Mouse (Mus musculus): ENCODE measurements around the gene Ttll12. TPM values are rescaled to one million over a fixed set of nuclear protein-coding genes. Genes with fewer than 3 reads are reported as not detected.
A peak's percentile ranks its signal among the peaks of the same experiment; 100 is the strongest.

Ttll12 gene
- polyA plus RNA-seq, 1 experiment: 16.1 TPM

DNA sequence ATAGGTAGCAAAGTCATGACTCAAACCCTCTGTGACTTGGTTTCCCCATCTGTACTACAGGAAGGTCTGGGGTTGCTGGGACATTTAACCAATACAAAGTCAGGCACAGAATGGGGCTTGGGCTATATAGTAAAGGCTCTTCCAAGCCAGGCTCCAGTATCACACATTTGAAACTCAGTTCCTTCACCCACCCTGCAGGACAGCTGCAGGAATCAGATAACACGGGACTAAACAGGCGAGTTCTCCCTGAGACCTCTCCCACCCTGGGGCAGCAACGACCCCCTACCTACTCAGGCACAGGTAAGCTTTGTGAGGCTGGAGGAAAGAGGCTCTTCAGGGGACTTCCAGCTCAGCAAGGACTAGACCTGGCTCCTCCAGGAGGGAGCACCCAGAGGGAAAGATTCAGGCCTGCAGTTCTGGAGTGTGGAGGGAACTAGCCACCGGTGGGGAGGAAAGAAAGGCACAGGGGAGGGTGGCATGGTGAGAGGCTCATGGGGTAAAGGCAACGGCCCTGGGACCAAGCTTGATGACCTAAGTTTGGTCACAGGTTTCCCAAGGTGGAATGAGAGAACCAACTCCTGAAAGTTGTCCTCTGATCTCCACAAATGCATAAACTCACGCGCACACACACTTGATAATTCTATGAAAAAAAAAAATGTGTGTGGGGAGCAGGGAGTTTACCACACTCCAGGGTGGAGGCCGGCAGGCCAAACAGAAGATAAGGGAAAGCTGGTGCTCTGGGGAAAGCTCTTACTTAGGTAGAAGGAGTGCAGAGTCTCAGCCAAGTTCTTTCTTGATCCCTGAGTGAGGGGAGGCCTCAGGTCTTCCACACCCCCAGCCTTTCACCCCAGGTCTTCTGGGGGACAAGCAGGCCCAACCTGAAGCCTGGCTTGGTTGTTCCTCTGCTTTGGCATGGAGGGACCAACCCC, 2.4 kb downstream of the Ttll12 start:
- TF ChIP-seq CTCF (IDR thresholded peaks at IDR 0.05; ENCODE audit: borderline replicate concordance, insufficient read depth, low read depth, low read length) (no peak), POLR2A (IDR thresholded peaks at IDR 0.05; ENCODE audit: borderline replicate concordance, insufficient read depth, low read length) (no peak)

DNA sequence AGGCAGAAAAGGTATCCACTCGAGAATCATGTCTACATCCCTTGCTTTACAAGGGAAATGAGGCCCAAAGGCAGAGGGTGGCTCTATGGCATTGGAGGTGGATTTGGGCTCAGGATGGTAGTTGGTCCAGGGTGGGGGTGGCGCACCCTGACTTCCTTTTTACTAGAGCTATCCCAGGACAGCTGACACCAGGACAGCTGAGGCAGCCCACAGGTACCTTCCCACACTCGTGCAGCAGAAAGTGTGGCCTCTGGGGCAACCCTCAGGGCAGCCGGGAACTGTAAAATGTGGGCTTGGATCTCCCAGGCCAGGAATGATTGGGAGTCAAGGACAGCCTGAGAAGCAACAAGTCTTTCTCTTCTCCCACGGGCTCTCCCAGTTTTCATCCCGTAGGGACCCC, 3.2 kb downstream of the Ttll12 start:
- no peak overlapping the region for H3K27ac ChIP-seq (ENCODE audit: insufficient read depth, low read length)
- H3K4me3 ChIP-seq (replicated peaks; ENCODE audit: insufficient read depth, low read depth, low read length): no peak overlapping the region
- H3K4me1 ChIP-seq (ENCODE audit: control insufficient read depth, insufficient read depth, low read length): peaks cover 5% of the 10 kb centered on the region; the same call in 1 of the 2 replicates
- WGBS: 72% methylated on average over 6 of the region's 6 CpGs
- TF ChIP-seq CTCF (IDR thresholded peaks at IDR 0.05; ENCODE audit: borderline replicate concordance, insufficient read depth, low read depth, low read length) (no peak), POLR2A (IDR thresholded peaks at IDR 0.05; ENCODE audit: borderline replicate concordance, insufficient read depth, low read length) (no peak)
- DNase-seq: no peak
- H3K27me3 ChIP-seq (ENCODE audit: control insufficient read depth, insufficient read depth, low read length): no peaks in the 10 kb centered on the region

More for the DNA sequence above, 2.4 kb downstream of the Ttll12 start:
- Histone ChIP-seq H3K4me3 (replicated peaks; ENCODE audit: insufficient read depth, low read depth, low read length) (no peak overlapping the region), H3K27ac (ENCODE audit: insufficient read depth, low read length) (no peak overlapping the region), H3K27me3 (ENCODE audit: control insufficient read depth, insufficient read depth, low read length) (no peaks in the 10 kb centered on the region), H3K4me1 (ENCODE audit: control insufficient read depth, insufficient read depth, low read length) (peaks cover 5% of the 10 kb centered on the region; the same call in 1 of the 2 replicates)
- no peak for DNase-seq
- 80% methylated on average over 8 of the region's 8 CpGs for WGBS

DNA sequence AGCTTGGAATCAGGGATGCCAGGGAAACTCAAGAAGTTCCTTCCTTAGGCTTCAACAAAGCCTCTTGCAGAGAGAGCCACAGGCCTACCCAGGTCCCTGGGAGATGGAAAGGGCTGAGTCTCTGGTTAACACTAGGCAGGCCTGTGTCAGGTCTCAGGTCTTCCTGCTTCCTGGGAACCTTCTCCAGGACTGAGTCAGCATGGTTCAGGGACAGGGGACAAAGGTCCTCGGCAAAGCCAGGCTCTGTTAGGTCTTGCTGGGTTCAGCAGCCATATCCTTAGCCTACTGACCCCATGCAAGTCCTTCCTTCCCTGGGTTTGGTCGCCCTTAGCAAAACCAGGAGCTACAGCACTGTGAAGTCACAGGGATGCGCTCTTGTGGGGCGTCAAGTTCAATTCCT, 4.1 kb downstream of the Ttll12 start:
- Histone ChIP-seq H3K4me3 (replicated peaks; ENCODE audit: insufficient read depth, low read depth, low read length) (no peak overlapping the region), H3K27ac (ENCODE audit: insufficient read depth, low read length) (no peak overlapping the region), H3K4me1 (ENCODE audit: control insufficient read depth, insufficient read depth, low read length) (peaks cover 5% of the 10 kb centered on the region; the same call in 1 of the 2 replicates), H3K27me3 (ENCODE audit: control insufficient read depth, insufficient read depth, low read length) (no peaks in the 10 kb centered on the region)
- DNase-seq: no peak
- TF ChIP-seq CTCF (IDR thresholded peaks at IDR 0.05; ENCODE audit: borderline replicate concordance, insufficient read depth, low read depth, low read length) (no peak), POLR2A (IDR thresholded peaks at IDR 0.05; ENCODE audit: borderline replicate concordance, insufficient read depth, low read length) (no peak)
- 91% methylated on average over 4 of the region's 4 CpGs for WGBS

DNA sequence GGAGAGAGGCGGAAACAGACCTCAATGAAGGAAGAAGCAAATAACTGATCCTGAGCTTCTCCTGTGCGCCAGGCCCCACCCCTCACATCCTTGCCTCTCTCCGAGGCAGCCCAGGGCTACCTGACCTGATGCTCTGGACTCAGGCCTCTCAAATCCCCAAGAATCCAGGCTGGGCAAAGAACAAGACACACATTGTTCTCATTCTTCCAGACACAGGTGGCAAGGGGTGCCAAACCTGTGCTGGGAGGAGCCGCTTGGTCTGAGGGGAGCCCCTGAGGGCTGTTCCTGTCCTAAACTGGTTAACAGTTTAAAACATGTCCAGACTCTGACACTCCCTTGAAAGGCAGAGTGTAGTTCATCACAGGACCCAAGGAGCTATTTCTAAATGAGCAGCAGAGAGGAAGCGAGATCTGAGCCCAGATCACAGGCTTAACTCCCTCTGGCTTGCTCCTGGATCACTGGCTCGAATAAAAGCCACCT, 10.2 kb downstream of the Ttll12 start:
- Histone ChIP-seq H3K4me1 (ENCODE audit: control insufficient read depth, insufficient read depth, low read length) (no peaks in the 10 kb centered on the region), H3K27ac (ENCODE audit: insufficient read depth, low read length) (no peak overlapping the region), H3K4me3 (replicated peaks; ENCODE audit: insufficient read depth, low read depth, low read length) (no peak overlapping the region), H3K27me3 (ENCODE audit: control insufficient read depth, insufficient read depth, low read length) (no peaks in the 10 kb centered on the region)
- WGBS: 68% methylated on average over 6 of the region's 6 CpGs
- no peak for DNase-seq
- TF ChIP-seq CTCF (IDR thresholded peaks at IDR 0.05; ENCODE audit: borderline replicate concordance, insufficient read depth, low read depth, low read length) (no peak), POLR2A (IDR thresholded peaks at IDR 0.05; ENCODE audit: borderline replicate concordance, insufficient read depth, low read length) (no peak)

DNA sequence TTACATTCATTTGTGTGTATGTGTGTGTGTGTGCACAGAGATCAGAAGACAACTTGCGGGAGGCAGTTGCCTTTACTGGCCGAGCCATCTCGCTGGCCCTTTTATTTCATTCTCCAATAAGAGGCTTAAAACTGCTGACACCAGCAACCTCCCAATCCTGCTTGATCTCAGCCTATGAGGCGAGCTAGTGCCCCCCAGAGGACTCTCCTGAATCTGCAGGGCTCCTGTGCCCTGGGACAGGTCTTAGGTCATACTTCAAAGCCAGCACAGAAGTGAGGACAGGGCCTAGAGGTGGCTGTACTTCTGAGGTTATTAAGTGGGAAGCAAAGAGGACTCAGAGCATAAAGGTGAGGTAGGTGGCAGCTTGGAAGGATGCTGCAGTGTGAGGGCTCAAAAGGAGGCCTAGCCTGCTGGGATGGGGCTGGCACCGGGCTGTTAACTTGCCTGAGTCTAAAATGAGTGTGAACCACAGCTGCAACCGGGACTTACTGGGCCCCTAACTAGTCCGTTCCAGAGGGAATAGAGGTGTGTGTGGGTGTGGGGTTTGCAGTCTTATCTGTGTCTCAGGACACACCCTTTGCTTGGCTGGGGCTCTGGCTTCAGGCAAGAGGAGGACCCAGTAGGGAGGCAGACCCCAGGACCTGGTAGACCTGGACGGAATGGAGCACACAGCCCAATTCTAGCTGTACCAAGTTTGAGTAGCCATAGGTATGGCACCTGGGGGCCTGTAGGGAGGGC, 11.4 kb downstream of the Ttll12 start:
- no peak for DNase-seq
- H3K4me1 ChIP-seq (ENCODE audit: control insufficient read depth, insufficient read depth, low read length): no peaks in the 10 kb centered on the region
- H3K4me3 ChIP-seq (replicated peaks; ENCODE audit: insufficient read depth, low read depth, low read length): no peak overlapping the region
- TF ChIP-seq CTCF (IDR thresholded peaks at IDR 0.05; ENCODE audit: borderline replicate concordance, insufficient read depth, low read depth, low read length): peak; percentile 45
- no peak for TF ChIP-seq POLR2A (IDR thresholded peaks at IDR 0.05; ENCODE audit: borderline replicate concordance, insufficient read depth, low read length)
- no peak overlapping the region for H3K27ac ChIP-seq (ENCODE audit: insufficient read depth, low read length)
- WGBS: 75% methylated on average over 8 of the region's 8 CpGs
- no peaks in the 10 kb centered on the region for H3K27me3 ChIP-seq (ENCODE audit: control insufficient read depth, insufficient read depth, low read length)

DNA sequence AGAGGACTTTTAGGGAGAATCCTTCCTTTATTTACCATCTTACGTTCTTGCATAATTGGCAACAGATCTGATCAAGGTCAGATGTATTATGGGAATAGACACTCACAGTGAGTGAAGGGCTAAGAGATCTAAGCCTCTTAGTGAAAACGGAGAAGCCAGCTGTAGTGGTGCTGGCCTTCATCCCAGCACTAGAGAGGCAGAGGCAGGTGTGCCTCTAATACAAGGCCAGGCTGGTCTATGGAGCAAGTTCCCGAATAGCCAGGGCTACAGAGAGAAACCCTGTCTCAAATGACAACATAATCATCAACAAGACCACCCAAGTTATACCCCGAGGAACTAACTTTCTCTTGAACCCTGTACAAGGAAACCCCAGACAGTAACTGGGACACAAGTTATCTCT, 12.0 kb downstream of the Ttll12 start:
- WGBS: 63% methylated on average over 4 of the region's 4 CpGs
- Histone ChIP-seq H3K4me1 (ENCODE audit: control insufficient read depth, insufficient read depth, low read length) (no peaks in the 10 kb centered on the region), H3K27me3 (ENCODE audit: control insufficient read depth, insufficient read depth, low read length) (no peaks in the 10 kb centered on the region), H3K4me3 (replicated peaks; ENCODE audit: insufficient read depth, low read depth, low read length) (no peak overlapping the region), H3K27ac (ENCODE audit: insufficient read depth, low read length) (no peak overlapping the region)
- TF ChIP-seq POLR2A (IDR thresholded peaks at IDR 0.05; ENCODE audit: borderline replicate concordance, insufficient read depth, low read length): no peak
- TF ChIP-seq CTCF (IDR thresholded peaks at IDR 0.05; ENCODE audit: borderline replicate concordance, insufficient read depth, low read depth, low read length): no peak
- DNase-seq: no peak

DNA sequence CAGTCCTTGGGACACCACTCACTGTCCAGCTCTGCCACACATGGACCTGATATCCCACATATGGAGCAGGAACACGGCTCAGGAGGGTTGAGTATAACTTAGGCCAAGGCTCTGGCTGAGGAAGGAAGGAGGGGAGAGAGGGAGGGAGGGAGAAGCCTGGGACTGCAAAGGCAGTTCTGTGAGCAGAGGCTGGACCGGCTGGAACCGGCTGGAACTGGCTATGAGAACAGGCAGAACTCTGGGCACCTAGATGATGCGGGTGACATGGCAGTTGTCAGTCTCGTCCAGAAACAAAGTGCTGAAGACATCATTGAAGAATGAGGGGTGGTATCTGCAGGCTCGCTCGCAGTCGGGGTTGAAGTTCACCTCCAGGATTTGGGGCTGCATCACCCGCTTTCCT, 18.3 kb downstream of the Ttll12 start:
- WGBS: 92% methylated on average over 9 of the region's 9 CpGs
- H3K4me1 ChIP-seq (ENCODE audit: control insufficient read depth, insufficient read depth, low read length): no peaks in the 10 kb centered on the region
- TF ChIP-seq CTCF (IDR thresholded peaks at IDR 0.05; ENCODE audit: borderline replicate concordance, insufficient read depth, low read depth, low read length): no peak

More for the DNA sequence above, 18.3 kb downstream of the Ttll12 start:
- no peak overlapping the region for H3K4me3 ChIP-seq (replicated peaks; ENCODE audit: insufficient read depth, low read depth, low read length)
- no peak overlapping the region for H3K27ac ChIP-seq (ENCODE audit: insufficient read depth, low read length)
- no peak for DNase-seq
- no peaks in the 10 kb centered on the region for H3K27me3 ChIP-seq (ENCODE audit: control insufficient read depth, insufficient read depth, low read length)

Data from cerebellum, adult 2 months (tissue).